Mouse (Mus musculus): ENCODE measurements around the gene Nid2. TPM values are rescaled to one million over a fixed set of nuclear protein-coding genes. Genes with fewer than 3 reads are reported as not detected.

Gene Nid2
- polyA plus RNA-seq, 1 experiment from 2014 or later = 91.1 TPM

GRCm38 (mm10) chr14:19825481-19825880, 74.4 kb downstream of the Nid2 start:
- no peak for ATAC-seq (ENCODE audit: insufficient number of reproducible peaks, low FRiP score, low TSS enrichment, low read depth)
- WGBS = 62% methylated on average over 11 of the region's 11 CpGs
- Histone ChIP-seq H3K4me3 (no peak overlapping the region), H3K4me1 (peaks cover 12% of the 10 kb centered on the region), H3K9me3 (no peaks in the 10 kb centered on the region), H3K27me3 (no peaks in the 10 kb centered on the region), H3K27ac (no peak overlapping the region), H3K36me3 (peaks cover 12% of the 10 kb centered on the region), H3K9ac (no peak overlapping the region), H3K4me2 (no peak overlapping the region)

GRCm38 (mm10) chr14:19836289-19836688, 85.2 kb downstream of the Nid2 start:
- no peaks in the 10 kb centered on the region for H3K27me3 ChIP-seq
- no peak overlapping the region for H3K9ac ChIP-seq
- 84% methylated on average over 3 of the region's 3 CpGs for WGBS
- H3K4me2 ChIP-seq = no peak overlapping the region
- no peak for ATAC-seq (ENCODE audit: insufficient number of reproducible peaks, low FRiP score, low TSS enrichment, low read depth)
- no peak overlapping the region for H3K4me3 ChIP-seq
- H3K27ac ChIP-seq = no peak overlapping the region
- no peaks in the 10 kb centered on the region for H3K36me3 ChIP-seq
- no peaks in the 10 kb centered on the region for H3K9me3 ChIP-seq
- peaks cover 3% of the 10 kb centered on the region; the same call in 1 of the 2 replicates for H3K4me1 ChIP-seq

GRCm38 (mm10) chr14:19839600-19840332, 88.7 kb downstream of the Nid2 start:
- peaks cover 3% of the 10 kb centered on the region; the same call in 1 of the 2 replicates for H3K4me1 ChIP-seq
- H3K9ac ChIP-seq = peak overlapping the region; percentile 17; the same call in 1 of the 2 replicates
- ATAC-seq (ENCODE audit: insufficient number of reproducible peaks, low FRiP score, low TSS enrichment, low read depth) = no peak
- WGBS = 26% methylated on average over 15 of the region's 15 CpGs
- no peaks in the 10 kb centered on the region for H3K27me3 ChIP-seq
- H3K4me2 ChIP-seq = peak overlapping the region; percentile 46
- H3K36me3 ChIP-seq = no peaks in the 10 kb centered on the region
- H3K27ac ChIP-seq = no peak overlapping the region
- peak overlapping the region; percentile 28 for H3K4me3 ChIP-seq
- no peaks in the 10 kb centered on the region for H3K9me3 ChIP-seq

- H3K4me3 ChIP-seq = no peak overlapping the region
- no peaks in the 10 kb centered on the region for H3K4me1 ChIP-seq
- no peak for ATAC-seq (ENCODE audit: insufficient number of reproducible peaks, low FRiP score, low TSS enrichment, low read depth)
- WGBS = 39% methylated on average over 3 of the region's 3 CpGs
- H3K27ac ChIP-seq = no peak overlapping the region
- H3K9ac ChIP-seq = no peak overlapping the region
- H3K36me3 ChIP-seq = no peaks in the 10 kb centered on the region
- H3K27me3 ChIP-seq = no peaks in the 10 kb centered on the region
- no peak overlapping the region for H3K4me2 ChIP-seq
- no peaks in the 10 kb centered on the region for H3K9me3 ChIP-seq
Observed at GRCm38 (mm10) chr14:19853471-19853870, 102.4 kb downstream of the Nid2 start.

GRCm38 (mm10) chr14:19858279-19858678, 107.2 kb downstream of the Nid2 start:
- H3K4me2 ChIP-seq = no peak overlapping the region
- no peak overlapping the region for H3K4me3 ChIP-seq
- 65% methylated on average over 2 of the region's 2 CpGs for WGBS
- H3K27ac ChIP-seq = no peak overlapping the region
- ATAC-seq (ENCODE audit: insufficient number of reproducible peaks, low FRiP score, low TSS enrichment, low read depth) = no peak
- H3K36me3 ChIP-seq = no peaks in the 10 kb centered on the region
- H3K9ac ChIP-seq = no peak overlapping the region
- no peaks in the 10 kb centered on the region for H3K27me3 ChIP-seq
- no peaks in the 10 kb centered on the region for H3K4me1 ChIP-seq
- no peaks in the 10 kb centered on the region for H3K9me3 ChIP-seq

- ATAC-seq (ENCODE audit: insufficient number of reproducible peaks, low FRiP score, low TSS enrichment, low read depth) = no peak
- H3K27me3 ChIP-seq = no peaks in the 10 kb centered on the region
- H3K4me3 ChIP-seq = no peak overlapping the region
- H3K27ac ChIP-seq = no peak overlapping the region
- H3K4me2 ChIP-seq = no peak overlapping the region
- no peaks in the 10 kb centered on the region for H3K36me3 ChIP-seq
- no peak overlapping the region for H3K9ac ChIP-seq
- H3K9me3 ChIP-seq = no peaks in the 10 kb centered on the region
- 42% methylated on average over 8 of the region's 8 CpGs for WGBS
- H3K4me1 ChIP-seq = no peaks in the 10 kb centered on the region
Observed at GRCm38 (mm10) chr14:19858808-19859776, 108.0 kb downstream of the Nid2 start.

- ATAC-seq (ENCODE audit: insufficient number of reproducible peaks, low FRiP score, low TSS enrichment, low read depth) = no peak
- WGBS = 85% methylated on average over 4 of the region's 4 CpGs
Observed at GRCm38 (mm10) chr14:19860281-19860680, 109.2 kb downstream of the Nid2 start.

More at GRCm38 (mm10) chr14:19860281-19860680, 109.2 kb downstream of the Nid2 start:
- no peaks in the 10 kb centered on the region for H3K4me1 ChIP-seq
- H3K27ac ChIP-seq = no peak overlapping the region
- no peak overlapping the region for H3K9ac ChIP-seq
- H3K4me3 ChIP-seq = no peak overlapping the region
- H3K27me3 ChIP-seq = no peaks in the 10 kb centered on the region
- no peak overlapping the region for H3K4me2 ChIP-seq
- no peaks in the 10 kb centered on the region for H3K36me3 ChIP-seq
- no peaks in the 10 kb centered on the region for H3K9me3 ChIP-seq

Other genes with a start within 250 kb of the Nid2 start
- not detected in 2 replicates for gene Gm2244, start 201.3 kb upstream of the Nid2 start, polyA plus RNA-seq (2015; fragmentation: Nextera tagmentation; extraction: Ambion mirVana)
- 1.3 and 1.9 TPM in 2 replicates for gene Gm2237, start 166.1 kb upstream of the Nid2 start, polyA plus RNA-seq (2015; fragmentation: Nextera tagmentation; extraction: Ambion mirVana)
- not detected in 2 replicates for gene Gm5458, start 148.7 kb upstream of the Nid2 start, polyA plus RNA-seq (2015; fragmentation: Nextera tagmentation; extraction: Ambion mirVana)
- gene Rtraf, start 72.6 kb downstream of the Nid2 start, polyA plus RNA-seq (2015; fragmentation: Nextera tagmentation; extraction: Ambion mirVana) = 179 and 202 TPM in 2 replicates
- 49.4 and 60.6 TPM in 2 replicates for gene Gng2, start 226.4 kb downstream of the Nid2 start, polyA plus RNA-seq (2015; fragmentation: Nextera tagmentation; extraction: Ambion mirVana)